Mouse (Mus musculus): ENCODE results near the gene 4932414N04Rik. TPM values are rescaled to one million over a fixed set of nuclear protein-coding genes. Genes with fewer than 3 reads are reported as not detected.
A peak's percentile ranks its signal among the peaks of the same experiment; 100 is the strongest.
"Not testable (repeated sequence)": the region's sequence is repeated elsewhere in the genome, so short reads cannot be mapped to it uniquely, and the experiment has no call there.

The 4932414N04Rik gene
- polyA plus RNA-seq (2012; rRNA removed) = not detected in 2 replicates

DNA sequence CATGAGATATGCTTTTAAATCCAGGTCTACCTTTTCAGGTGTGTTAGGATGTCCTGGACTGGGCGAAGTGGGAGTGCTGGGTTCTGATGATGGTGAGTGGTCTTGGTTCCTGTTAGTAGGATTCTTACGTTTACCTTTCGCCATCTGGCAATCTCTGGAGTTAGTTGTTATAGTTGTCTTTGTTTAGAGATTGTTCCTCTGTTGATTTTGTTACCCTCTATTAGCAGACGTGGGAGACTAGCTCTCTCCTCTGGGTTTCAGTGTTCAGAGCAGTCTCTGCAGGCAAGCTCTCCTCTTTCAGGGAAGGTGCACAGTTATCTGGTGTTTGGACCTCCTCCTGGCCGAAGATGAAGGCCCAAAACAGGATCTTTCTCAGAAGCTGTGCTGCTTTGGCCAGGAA lies at the start of gene 4932414N04Rik:
4932414N04Rik (plus strand) TSS at position 301 of the 400 bp plus-strand sequence.
- not testable (repeated sequence) for H3K27me3 ChIP-seq (ENCODE audit: control insufficient read depth, insufficient read depth, low read length); H3K36me3 ChIP-seq (ENCODE audit: control insufficient read depth, insufficient read depth, low read length); H3K4me3 ChIP-seq (ENCODE audit: low read depth, low read length); H3K27ac ChIP-seq (ENCODE audit: insufficient read depth, low read depth, low read length); H3K4me1 ChIP-seq (ENCODE audit: control insufficient read depth, insufficient read depth, insufficient read length, low read length)
- 44% methylated on average over 2 of the region's 5 CpGs for WGBS

DNA sequence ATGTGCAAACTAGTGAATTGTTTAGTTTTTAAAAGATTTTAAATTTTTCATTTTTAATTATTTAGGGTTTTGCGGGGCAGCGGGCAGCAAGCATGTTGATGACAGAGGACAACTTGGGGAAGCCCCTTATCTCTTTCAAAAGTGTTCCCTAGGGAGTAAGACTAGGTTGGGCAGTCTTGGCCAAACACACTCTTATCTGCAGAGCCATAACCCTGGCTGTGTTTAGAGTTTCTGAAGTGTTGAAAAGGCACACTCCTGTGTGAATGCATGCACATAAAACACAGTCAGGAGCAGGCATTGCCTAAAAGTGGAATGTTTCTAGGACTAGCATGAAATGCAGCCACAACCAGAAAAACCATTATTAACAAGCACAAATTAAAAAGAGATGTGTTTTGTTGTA lies 75.9 kb downstream of the 4932414N04Rik start:
- WGBS = 31% methylated on average over 2 of the region's 2 CpGs

DNA sequence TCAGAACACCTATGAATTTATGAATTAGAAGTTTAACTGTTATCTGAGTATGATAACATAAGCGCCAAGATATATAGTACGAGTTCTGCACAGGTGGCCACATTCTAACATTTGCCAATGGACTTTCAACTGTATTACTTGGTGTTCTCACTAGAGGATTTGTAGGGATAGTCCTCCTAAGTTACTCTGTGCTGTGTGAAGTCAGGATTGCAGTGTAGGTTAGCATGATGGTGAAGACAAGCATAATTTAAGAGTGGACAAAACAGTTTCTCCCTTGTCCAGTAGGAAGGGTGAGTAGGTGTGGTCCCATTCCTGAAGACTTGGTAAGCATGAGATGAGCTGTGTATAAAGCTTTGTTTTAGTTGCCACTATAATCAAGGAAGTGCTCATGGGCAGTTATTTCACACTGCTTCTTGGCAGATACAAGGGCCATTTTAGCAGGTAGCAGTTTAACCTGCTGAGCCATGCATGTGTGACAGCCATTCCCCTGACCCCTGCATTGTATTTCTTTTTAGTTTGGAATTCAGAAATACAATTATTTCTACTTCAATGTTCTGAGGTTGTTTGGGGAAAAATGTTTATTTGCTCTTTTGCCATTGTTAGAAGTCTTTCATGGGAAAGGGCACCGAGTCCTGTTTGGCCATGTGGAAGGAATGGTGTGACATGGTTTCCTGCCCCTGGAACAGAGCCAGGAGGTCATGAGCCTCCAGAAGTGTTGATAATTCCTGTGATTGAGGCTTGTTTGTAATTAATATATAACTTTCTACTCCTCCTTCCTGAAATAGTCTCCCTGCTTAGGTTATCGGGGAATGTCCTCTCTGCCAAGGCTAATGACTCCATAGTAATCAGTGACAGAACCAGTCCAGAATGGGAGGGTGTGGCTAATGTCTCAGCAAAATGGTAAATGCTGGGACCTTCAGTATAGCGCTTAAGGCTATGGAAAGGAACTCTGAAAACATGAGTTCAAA lies 83.8 kb downstream of the 4932414N04Rik start:
- TF ChIP-seq CTCF (IDR thresholded peaks at IDR 0.05; ENCODE audit: extremely low read depth, insufficient read length, insufficient replicate concordance, low read depth, low read length) (no peak), POLR2A (IDR thresholded peaks at IDR 0.05; ENCODE audit: low read depth, low read length) (no peak)
- whole genome bisulfite sequencing = 29% methylated on average over 5 of the region's 5 CpGs
- Histone ChIP-seq H3K36me3 (ENCODE audit: control insufficient read depth, insufficient read depth, low read length) (no peaks in the 10 kb centered on the region), H3K27me3 (ENCODE audit: control insufficient read depth, insufficient read depth, low read length) (no peaks in the 10 kb centered on the region), H3K4me3 (ENCODE audit: low read depth, low read length) (no peak overlapping the region), H3K4me1 (ENCODE audit: control insufficient read depth, insufficient read depth, insufficient read length, low read length) (peaks cover 4% of the 10 kb centered on the region; the same call in 1 of the 2 replicates), H3K27ac (ENCODE audit: insufficient read depth, low read depth, low read length) (peak overlapping the region; percentile 68)

More for the DNA sequence above, 75.9 kb downstream of the 4932414N04Rik start:
- H3K4me1 ChIP-seq (ENCODE audit: control insufficient read depth, insufficient read depth, insufficient read length, low read length) = no peaks in the 10 kb centered on the region
- no peak overlapping the region for H3K4me3 ChIP-seq (ENCODE audit: low read depth, low read length)
- no peaks in the 10 kb centered on the region for H3K36me3 ChIP-seq (ENCODE audit: control insufficient read depth, insufficient read depth, low read length)
- TF ChIP-seq POLR2A (IDR thresholded peaks at IDR 0.05; ENCODE audit: low read depth, low read length) = no peak
- no peak for TF ChIP-seq CTCF (IDR thresholded peaks at IDR 0.05; ENCODE audit: extremely low read depth, insufficient read length, insufficient replicate concordance, low read depth, low read length)
- H3K27ac ChIP-seq (ENCODE audit: insufficient read depth, low read depth, low read length) = no peak overlapping the region
- H3K27me3 ChIP-seq (ENCODE audit: control insufficient read depth, insufficient read depth, low read length) = peaks cover 2% of the 10 kb centered on the region; the same call in 1 of the 2 replicates

DNA sequence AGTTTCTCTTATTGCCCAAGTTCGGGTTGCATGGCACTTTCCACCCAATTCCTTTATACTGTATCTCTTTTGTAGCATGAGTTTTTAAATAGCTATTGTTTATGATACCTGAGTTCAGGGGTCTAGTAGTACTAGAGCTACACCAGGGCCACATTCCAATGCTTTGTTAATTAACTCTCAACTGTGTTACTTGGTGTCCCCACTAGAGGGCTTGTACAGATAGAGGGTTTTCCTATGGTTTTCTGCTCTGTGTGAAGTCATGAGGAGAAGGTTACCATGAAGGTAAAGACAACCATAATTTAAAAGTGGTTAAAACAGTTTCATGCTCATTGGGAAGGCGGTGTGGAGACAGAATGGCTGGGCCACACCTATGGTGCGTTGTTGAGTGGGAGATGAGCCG lies 88.3 kb downstream of the 4932414N04Rik start:
- Histone ChIP-seq H3K27ac (ENCODE audit: insufficient read depth, low read depth, low read length) (no peak overlapping the region), H3K4me3 (ENCODE audit: low read depth, low read length) (no peak overlapping the region), H3K4me1 (ENCODE audit: control insufficient read depth, insufficient read depth, insufficient read length, low read length) (peaks cover 10% of the 10 kb centered on the region; the same call in 1 of the 2 replicates), H3K36me3 (ENCODE audit: control insufficient read depth, insufficient read depth, low read length) (no peaks in the 10 kb centered on the region), H3K27me3 (ENCODE audit: control insufficient read depth, insufficient read depth, low read length) (no peaks in the 10 kb centered on the region)
- TF ChIP-seq POLR2A (IDR thresholded peaks at IDR 0.05; ENCODE audit: low read depth, low read length) (no peak), CTCF (IDR thresholded peaks at IDR 0.05; ENCODE audit: extremely low read depth, insufficient read length, insufficient replicate concordance, low read depth, low read length) (peak; percentile 27; the same call in 1 of the 2 replicates)
- WGBS = 91% methylated on average over 4 of the region's 4 CpGs

DNA sequence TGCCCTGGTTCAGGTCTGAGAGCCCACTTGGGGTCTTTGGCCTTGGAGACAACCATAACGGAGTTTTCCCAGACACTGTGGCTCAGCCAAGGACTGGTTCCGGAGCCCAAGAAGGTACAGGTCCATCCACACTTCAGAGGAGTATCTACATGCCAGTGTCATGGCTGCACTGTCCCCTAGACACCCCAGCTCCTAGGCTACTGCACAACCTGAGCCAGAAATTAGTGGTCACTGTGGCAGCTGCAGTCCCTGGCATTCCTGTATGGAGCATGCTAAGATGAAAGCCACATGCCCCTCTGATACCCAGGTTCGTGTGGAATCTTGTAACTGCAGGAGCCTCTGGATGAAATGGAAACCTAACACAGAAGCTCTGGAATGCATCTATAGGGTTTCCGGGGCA lies 99.9 kb downstream of the 4932414N04Rik start:
- 83% methylated on average over 4 of the region's 4 CpGs for WGBS

GRCm38 (mm10) chr2:68756793-68757192 lies 100.5 kb downstream of the 4932414N04Rik start:
- no peak overlapping the region for H3K4me3 ChIP-seq (ENCODE audit: low read depth, low read length)
- TF ChIP-seq POLR2A (IDR thresholded peaks at IDR 0.05; ENCODE audit: low read depth, low read length) (no peak), CTCF (IDR thresholded peaks at IDR 0.05; ENCODE audit: extremely low read depth, insufficient read length, insufficient replicate concordance, low read depth, low read length) (peak; percentile 20; the same call in 1 of the 2 replicates)
- no peaks in the 10 kb centered on the region for H3K27me3 ChIP-seq (ENCODE audit: control insufficient read depth, insufficient read depth, low read length)
- WGBS = 17% methylated on average over 6 of the region's 6 CpGs
- H3K4me1 ChIP-seq (ENCODE audit: control insufficient read depth, insufficient read depth, insufficient read length, low read length) = no peaks in the 10 kb centered on the region
- H3K36me3 ChIP-seq (ENCODE audit: control insufficient read depth, insufficient read depth, low read length) = no peaks in the 10 kb centered on the region
- H3K27ac ChIP-seq (ENCODE audit: insufficient read depth, low read depth, low read length) = no peak overlapping the region

More for the DNA sequence above, 99.9 kb downstream of the 4932414N04Rik start:
- Histone ChIP-seq H3K27ac (ENCODE audit: insufficient read depth, low read depth, low read length) (no peak overlapping the region), H3K4me1 (ENCODE audit: control insufficient read depth, insufficient read depth, insufficient read length, low read length) (no peaks in the 10 kb centered on the region), H3K4me3 (ENCODE audit: low read depth, low read length) (no peak overlapping the region), H3K27me3 (ENCODE audit: control insufficient read depth, insufficient read depth, low read length) (no peaks in the 10 kb centered on the region), H3K36me3 (ENCODE audit: control insufficient read depth, insufficient read depth, low read length) (no peaks in the 10 kb centered on the region)
- TF ChIP-seq POLR2A (IDR thresholded peaks at IDR 0.05; ENCODE audit: low read depth, low read length) = no peak
- no peak for TF ChIP-seq CTCF (IDR thresholded peaks at IDR 0.05; ENCODE audit: extremely low read depth, insufficient read length, insufficient replicate concordance, low read depth, low read length)

- Histone ChIP-seq H3K4me1 (ENCODE audit: control insufficient read depth, insufficient read depth, insufficient read length, low read length) (no peaks in the 10 kb centered on the region), H3K4me3 (ENCODE audit: low read depth, low read length) (no peak overlapping the region), H3K27ac (ENCODE audit: insufficient read depth, low read depth, low read length) (no peak overlapping the region), H3K36me3 (ENCODE audit: control insufficient read depth, insufficient read depth, low read length) (no peaks in the 10 kb centered on the region), H3K27me3 (ENCODE audit: control insufficient read depth, insufficient read depth, low read length) (no peaks in the 10 kb centered on the region)
- WGBS = 69% methylated on average over 1 of the region's 1 CpGs
- TF ChIP-seq POLR2A (IDR thresholded peaks at IDR 0.05; ENCODE audit: low read depth, low read length) = no peak
- no peak for TF ChIP-seq CTCF (IDR thresholded peaks at IDR 0.05; ENCODE audit: extremely low read depth, insufficient read length, insufficient replicate concordance, low read depth, low read length)
These were observed 109.1 kb downstream of the 4932414N04Rik start for GRCm38 (mm10) chr2:68765371-68765770.

All from small intestine, adult 2 months (tissue).